Mouse (Mus musculus) T-helper 2 cell (primary cell): ENCODE results near the gene Hist1h4n.
"Not testable (repeated sequence)": the region's sequence is repeated elsewhere in the genome, so short reads cannot be mapped to it uniquely, and the experiment has no call there.

Experiments
- in situ Hi-C: fragments of 300-600 bp; cut with MboI, MseI; formaldehyde crosslinking; loops from one replicate; pipeline ENCODE4 v1.15.1; 2025; ENCODE audit warnings: high pct_unique_total_duplicates

Gene Hist1h4n

GRCm38 (mm10) chr13:21797163-21797562 lies 34.8 kb downstream of the Hist1h4n start:
- in situ Hi-C loops, result not testable (repeated sequence)

- in situ Hi-C loops, result no loop called here
Observed at GRCm38 (mm10) chr13:21795584-21795983, 36.4 kb downstream of the Hist1h4n start.

GRCm38 (mm10) chr13:21790601-21791283 lies 41.3 kb downstream of the Hist1h4n start:
- in situ Hi-C loops, result no loop called here

- in situ Hi-C loops, result loop anchor here (5.0 kb wide), 1 partner anchor 43 kb away; no protein-coding TSS in a partner anchor
Observed at GRCm38 (mm10) chr13:21789925-21790324, 42.1 kb downstream of the Hist1h4n start.

- in situ Hi-C loops, result loop anchor here (5.0 kb wide), 1 partner anchor 41 kb away; no protein-coding TSS in a partner anchor
Observed at GRCm38 (mm10) chr13:21787760-21788593, 44.0 kb downstream of the Hist1h4n start.

- in situ Hi-C loops, result loop anchor here (5.0 kb wide), 1 partner anchor 40 kb away; no protein-coding TSS in a partner anchor
Observed at GRCm38 (mm10) chr13:21786899-21787629, 44.9 kb downstream of the Hist1h4n start, which contains the start of the genes Hist1h2an and Hist1h2bp. Gene Hist1h2an, minus strand, starts transcription at chr13:21787218. Gene Hist1h2bp, plus strand, starts transcription at chr13:21787461.

GRCm38 (mm10) chr13:21786189-21786898 lies 45.7 kb downstream of the Hist1h4n start:
- in situ Hi-C loops, result loop anchor here (5.0 kb wide), 1 partner anchor 39 kb away; no protein-coding TSS in a partner anchor

- in situ Hi-C loops, result no loop called here
Observed at GRCm38 (mm10) chr13:21784311-21784710, 47.7 kb downstream of the Hist1h4n start.

- in situ Hi-C loops, result no loop called here
Observed at GRCm38 (mm10) chr13:21783734-21784161, 48.2 kb downstream of the Hist1h4n start.

GRCm38 (mm10) chr13:21783255-21783617 lies 48.8 kb downstream of the Hist1h4n start, which contains the start of gene Hist1h3i:
Gene Hist1h3i, minus strand, starts transcription at chr13:21783370.
- in situ Hi-C loops, result no loop called here

GRCm38 (mm10) chr13:21782361-21783254 lies 49.4 kb downstream of the Hist1h4n start:
- in situ Hi-C loops, result not testable (repeated sequence)
